Mouse (Mus musculus) liver, embryonic 14.5 days (tissue): ENCODE results near the gene Tmem255a.

Experiments
- CTCF ChIP-seq: IDR thresholded peaks from 2 replicates; pipeline ENCODE4 v1.5.1; 2016; ENCODE audit warnings: antibody characterized with exemption, low read depth, control low read depth
- EP300 ChIP-seq: IDR thresholded peaks from 2 replicates; pipeline ENCODE4 v1.6.1; 2016; ENCODE audit warnings: antibody characterized with exemption, low read depth

DNA sequence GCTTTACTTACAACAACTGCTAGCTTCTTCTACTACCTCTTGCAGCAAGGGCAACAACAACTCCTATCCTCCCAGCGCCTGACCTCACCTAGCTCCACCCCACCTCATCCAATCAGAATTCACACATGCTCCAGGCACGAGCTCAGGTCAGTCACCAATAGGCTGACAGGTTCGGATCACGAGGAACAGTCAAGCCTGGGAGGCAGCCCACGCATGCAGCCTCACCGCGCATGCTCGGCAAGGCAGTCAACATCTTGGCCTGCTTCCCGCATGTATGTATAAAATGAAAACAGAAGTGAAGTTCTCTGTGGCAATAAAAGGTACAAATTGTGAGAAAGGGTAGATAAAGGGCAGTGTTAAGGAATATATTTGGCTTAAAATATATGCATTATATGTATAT lies 86.2 kb downstream of the Tmem255a start:
- TF ChIP-seq CTCF (no peak), EP300 (no peak)
